Mouse (Mus musculus) heart, postnatal 0 days (tissue): ENCODE results near the gene Fhl2. TPM values are rescaled to one million over a fixed set of nuclear protein-coding genes. Genes with fewer than 3 reads are reported as not detected.

Source experiments
- ATAC-seq: fragments of 200-750 bp; cut with Nextera tagmentation; 2 replicates; pipeline ENCODE4 v1.8.0; 2017; ENCODE audit warnings: low read depth, moderate number of reproducible peaks, moderate library complexity; ENCODE audit not compliant: insufficient read depth
- DNase-seq: peaks from one replicate; pipeline ENCODE4 v3.0.0-alpha.2; 2016; ENCODE audit warnings: low spot score
- H3K27ac ChIP-seq: fragments of 300-500 bp; sonication (generic); 2 replicates; pipeline ENCODE4 v1.5.1; 2014; ENCODE audit warnings: low read depth, mild to moderate bottlenecking
- H3K27me3 ChIP-seq: fragments of 300-500 bp; sonication (generic); 2 replicates; pipeline ENCODE4 v1.6.1; 2014; ENCODE audit warnings: low read length, mixed read lengths; ENCODE audit not compliant: control insufficient read depth, insufficient read depth
- H3K36me3 ChIP-seq: fragments of 300-500 bp; sonication (generic); replicated peaks from 2 replicates; pipeline ENCODE4 v1.6.1; 2014; ENCODE audit warnings: low read length, mixed read lengths; ENCODE audit not compliant: control insufficient read depth, insufficient read depth
- H3K4me1 ChIP-seq: fragments of 300-500 bp; sonication (generic); 2 replicates; pipeline ENCODE4 v1.6.1; 2014; ENCODE audit warnings: antibody characterized with exemption; ENCODE audit not compliant: control insufficient read depth, insufficient read depth
- H3K4me2 ChIP-seq: fragments of 300-500 bp; sonication (generic); 2 replicates; pipeline ENCODE4 v1.6.1; 2014; ENCODE audit warnings: low read depth, mild to moderate bottlenecking, low read length, moderate library complexity
- H3K4me3 ChIP-seq: fragments of 300-500 bp; sonication (generic); 2 replicates; pipeline ENCODE4 v1.5.1; 2014; ENCODE audit warnings: low read depth, low read length
- H3K9ac ChIP-seq: fragments of 300-500 bp; sonication (generic); replicated peaks from 2 replicates; pipeline ENCODE4 v1.6.1; 2014; ENCODE audit warnings: low read depth, low read length, mixed read lengths
- H3K9me3 ChIP-seq: fragments of 300-500 bp; sonication (generic); replicated peaks from 2 replicates; pipeline ENCODE4 v1.6.1; 2016; ENCODE audit warnings: low read length; ENCODE audit not compliant: control insufficient read depth
- CTCF ChIP-seq: IDR thresholded peaks from 2 replicates; pipeline ENCODE4 v1.5.1; 2016; ENCODE audit warnings: antibody characterized with exemption, control low read depth, low read depth
- EP300 ChIP-seq: IDR thresholded peaks from 2 replicates; pipeline ENCODE4 v1.6.1; 2016; ENCODE audit warnings: antibody characterized with exemption, low read depth
- WGBS: fragments of 180-500 bp; shearing (Covaris S2); extraction: QIAGEN DNeasy Blood & Tissue Kit; methylation state at CpG from one replicate; pipeline ENCODE4 v1.1.7; 2014; 5-methylcytosine and 5-hydroxymethylcytosine counted together
- polyA plus RNA-seq: library from polyadenylated mRNA; unstranded; fragments of >200 nt; fragmentation: Nextera tagmentation; extraction: Ambion mirVana; gene quantifications from 2 replicates; pipeline ENCODE4 v1.2.1, GENCODE M21; 2015
- total RNA-seq: library from RNA; depleted of rRNA; stranded (reverse); fragments of >200 nt; gene quantifications from 2 replicates; pipeline ENCODE4 v1.2.3, GENCODE M21; 2014; ENCODE audit warnings: low replicate concordance

The Fhl2 gene
- total and polyA plus RNA-seq, 2 experiments from 2014 or later = 1,129 to 2,942 TPM

- TF ChIP-seq CTCF (no peak), EP300 (no peak)
- DNase-seq = no peak
- Histone ChIP-seq H3K9ac (no peak overlapping the region), H3K4me2 (no peak overlapping the region), H3K36me3 (peaks cover 11% of the 10 kb centered on the region; the same call in 1 of the 2 replicates), H3K27me3 (no peaks in the 10 kb centered on the region), H3K27ac (peak overlapping the region; percentile 64), H3K4me1 (peaks cover 63% of the 10 kb centered on the region), H3K9me3 (no peaks in the 10 kb centered on the region), H3K4me3 (no peak overlapping the region)
- no peak for ATAC-seq
- WGBS = 63% methylated on average over 7 of the region's 7 CpGs
These were observed 27.6 kb downstream of the Fhl2 start for GRCm38 (mm10) chr1:43169227-43169626.

DNA sequence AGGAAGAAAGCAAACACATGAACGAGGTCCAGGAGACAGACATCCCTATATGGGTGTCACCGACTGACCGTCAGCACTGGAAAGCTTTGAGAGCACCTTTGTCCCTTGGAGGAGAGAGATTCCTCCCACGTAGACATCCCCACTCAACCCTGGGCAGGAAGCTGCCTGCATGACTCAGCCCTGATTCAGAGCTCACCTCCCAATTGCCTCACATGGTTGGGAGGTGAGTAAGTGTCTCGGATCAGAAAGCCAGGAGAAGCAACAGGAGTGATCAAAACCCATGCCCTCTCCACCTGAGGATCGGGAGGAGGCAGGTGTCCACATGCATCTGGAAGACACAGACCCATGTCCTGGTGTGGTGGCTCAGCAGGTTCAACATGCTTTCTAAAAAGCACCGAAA lies 28.2 kb downstream of the Fhl2 start:
- DNase-seq = no peak
- Histone ChIP-seq H3K4me1 (peaks cover 58% of the 10 kb centered on the region), H3K36me3 (peaks cover 15% of the 10 kb centered on the region; the same call in 1 of the 2 replicates), H3K27ac (peak overlapping the region; percentile 64), H3K27me3 (no peaks in the 10 kb centered on the region), H3K9ac (no peak overlapping the region), H3K4me2 (no peak overlapping the region), H3K9me3 (no peaks in the 10 kb centered on the region), H3K4me3 (no peak overlapping the region)
- WGBS = 46% methylated on average over 7 of the region's 7 CpGs
- no peak for ATAC-seq
- TF ChIP-seq EP300 = no peak
- no peak for TF ChIP-seq CTCF

DNA sequence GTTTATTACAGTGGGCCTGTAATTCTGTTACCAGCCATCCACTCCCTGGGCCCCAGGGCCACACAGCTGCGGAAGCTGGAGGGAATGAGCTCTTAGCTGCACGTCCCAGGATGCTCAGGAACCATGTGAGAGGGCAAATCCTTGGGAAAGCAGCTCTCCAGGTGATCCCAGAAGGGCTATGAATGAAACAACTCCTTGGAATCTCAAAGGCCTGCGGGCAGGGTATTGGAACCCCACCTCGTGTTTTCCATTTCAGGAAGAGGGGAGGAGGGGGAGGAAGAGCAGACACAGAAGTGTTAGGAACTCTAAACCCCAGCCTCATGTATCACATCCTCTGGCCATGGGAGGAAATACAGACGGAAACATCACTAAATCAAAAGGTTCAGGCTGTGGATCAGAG lies 28.8 kb downstream of the Fhl2 start:
- H3K9ac ChIP-seq = no peak overlapping the region
- ATAC-seq (no peak), DNase-seq (no peak)
- no peak overlapping the region for H3K4me2 ChIP-seq
- H3K36me3 ChIP-seq = peaks cover 15% of the 10 kb centered on the region; the same call in 1 of the 2 replicates
- peak overlapping the region; percentile 64 for H3K27ac ChIP-seq
- no peaks in the 10 kb centered on the region for H3K9me3 ChIP-seq
- TF ChIP-seq EP300 (no peak), CTCF (no peak)
- H3K4me3 ChIP-seq = no peak overlapping the region
- H3K4me1 ChIP-seq = peaks cover 56% of the 10 kb centered on the region
- 21% methylated on average over 5 of the region's 5 CpGs for WGBS
- no peaks in the 10 kb centered on the region for H3K27me3 ChIP-seq

- H3K36me3 ChIP-seq = peaks cover 13% of the 10 kb centered on the region
- no peaks in the 10 kb centered on the region for H3K27me3 ChIP-seq
- H3K4me3 ChIP-seq = peak overlapping the region; percentile 62; the same call in 1 of the 2 replicates
- H3K9ac ChIP-seq = peak overlapping the region; percentile 65; the same call in 1 of the 2 replicates
- H3K4me1 ChIP-seq = peaks cover 58% of the 10 kb centered on the region
- ATAC-seq (no peak), DNase-seq (no peak)
- H3K9me3 ChIP-seq = no peaks in the 10 kb centered on the region
- TF ChIP-seq EP300 (no peak), CTCF (no peak)
- peak overlapping the region; percentile 82 for H3K27ac ChIP-seq
- 69% methylated on average over 5 of the region's 5 CpGs for WGBS
- peak overlapping the region; percentile 77 for H3K4me2 ChIP-seq
These were observed 32.2 kb downstream of the Fhl2 start for GRCm38 (mm10) chr1:43164582-43164981.

DNA sequence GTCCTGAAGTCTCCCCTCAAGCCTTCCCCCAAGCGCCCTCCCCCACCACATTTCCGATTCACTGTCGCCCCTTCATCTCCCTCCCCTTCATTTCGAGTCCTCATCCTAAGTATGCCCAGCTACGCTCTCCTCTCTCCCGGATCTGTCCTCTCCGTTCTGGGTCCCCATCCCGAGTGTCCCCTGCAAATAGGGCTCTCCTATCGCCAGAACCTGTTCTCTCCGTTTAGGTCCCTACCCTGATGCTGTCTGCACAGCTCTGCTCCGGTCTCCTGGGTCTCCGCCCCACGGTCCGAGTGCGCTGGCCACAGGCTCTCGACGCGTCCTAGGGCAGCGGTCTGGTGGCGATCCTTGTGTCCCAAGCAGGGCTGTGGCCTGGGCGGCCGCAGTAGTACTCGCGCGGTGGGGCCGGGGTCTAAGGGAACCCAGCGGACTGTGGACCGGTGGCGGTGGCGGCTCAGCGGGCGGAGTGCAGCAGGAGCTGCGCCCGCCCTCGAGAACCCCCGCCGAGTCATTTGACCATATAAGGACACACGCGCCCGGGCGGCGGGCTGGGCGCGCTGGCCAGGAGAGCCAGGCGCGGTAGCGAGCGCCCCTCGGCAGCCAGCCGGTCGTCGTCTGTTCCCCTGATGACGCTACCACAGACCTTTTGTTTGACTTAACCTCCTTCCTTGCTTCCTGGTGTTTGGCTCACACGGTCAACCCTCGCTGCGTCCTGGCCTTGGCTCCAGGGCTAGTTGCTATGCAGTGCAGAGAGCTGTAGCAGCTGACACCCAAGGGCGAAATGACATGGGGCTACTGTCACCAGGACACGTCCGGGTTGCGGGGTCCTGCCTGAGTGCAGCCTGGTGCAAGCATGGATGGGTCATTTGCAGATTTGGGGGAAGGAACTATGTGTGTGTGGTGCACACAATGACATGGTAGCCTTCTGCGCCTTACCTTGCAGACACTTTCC lies 33.0 kb downstream of the Fhl2 start:
- WGBS = 4% methylated on average over 60 of the region's 61 CpGs
- ATAC-seq (peak; percentile 71), DNase-seq (peak; percentile 74)
- Histone ChIP-seq H3K4me1 (peaks cover 56% of the 10 kb centered on the region), H3K27ac (peak overlapping the region; percentile 82), H3K9ac (peak overlapping the region; percentile 65), H3K9me3 (no peaks in the 10 kb centered on the region), H3K4me3 (peak overlapping the region; percentile 62), H3K36me3 (peaks cover 21% of the 10 kb centered on the region), H3K4me2 (peak overlapping the region; percentile 77), H3K27me3 (no peaks in the 10 kb centered on the region)
- TF ChIP-seq CTCF (no peak), EP300 (no peak)
